Mouse (Mus musculus) CH12.LX (cell line): ENCODE data around the gene Olfml3.

Experiments used
- CHD1 ChIP-seq: IDR thresholded peaks from 2 replicates; pipeline ENCODE4 v1.6.1; 2012; ENCODE audit warnings: low read depth, low read length, improper control_type of control experiment, inconsistent platforms
- CHD2 ChIP-seq: IDR thresholded peaks from 2 replicates; pipeline ENCODE4 v1.6.1; 2011; ENCODE audit warnings: low read length, improper control_type of control experiment
- CTCF ChIP-seq, 2 experiments: IDR thresholded peaks in 1 of 2; conservative IDR thresholded peaks in 1 of 2; 2 replicates each; pipeline ENCODE4 v1.5.1; 2011 to 2012; ENCODE audit warnings: low read depth in 2 of 2, low read length in 2 of 2, improper control_type of control experiment in 1 of 2, inconsistent platforms in 1 of 2, mild to moderate bottlenecking in 1 of 2, moderate library complexity in 1 of 2
- EP300 ChIP-seq: IDR thresholded peaks from 2 replicates; pipeline ENCODE4 v1.6.1; 2011; ENCODE audit warnings: low read length, improper control_type of control experiment
- MAX ChIP-seq: IDR thresholded peaks from 2 replicates; pipeline ENCODE4 v1.6.1; 2011; ENCODE audit warnings: low read length, improper control_type of control experiment
- MAZ ChIP-seq: IDR thresholded peaks from 2 replicates; pipeline ENCODE4 v1.6.1; 2012; ENCODE audit warnings: low read depth, mild to moderate bottlenecking, inconsistent platforms, low read length, improper control_type of control experiment, moderate library complexity
- MEF2A ChIP-seq: IDR thresholded peaks from 2 replicates; pipeline ENCODE4 v1.6.1; 2014; ENCODE audit warnings: low read depth, mild to moderate bottlenecking, inconsistent platforms, low read length, improper control_type of control experiment, borderline replicate concordance
- POLR2A ChIP-seq: IDR thresholded peaks from 2 replicates; pipeline ENCODE4 v1.6.1; 2011; ENCODE audit warnings: low read depth, mild to moderate bottlenecking, improper control_type of control experiment, low read length
- POLR2AphosphoS2 ChIP-seq: IDR thresholded peaks from 2 replicates; pipeline ENCODE4 v1.6.1; 2011; ENCODE audit warnings: low read depth, low read length, improper control_type of control experiment
- SIN3A ChIP-seq: IDR thresholded peaks from 2 replicates; pipeline ENCODE4 v1.6.1; 2012; ENCODE audit warnings: low read length, improper control_type of control experiment, inconsistent platforms
- SMC3 ChIP-seq: IDR thresholded peaks from 2 replicates; pipeline ENCODE4 v1.6.1; 2011; ENCODE audit warnings: low read depth, low read length, improper control_type of control experiment
- TBP ChIP-seq: conservative IDR thresholded peaks from 2 replicates; pipeline ENCODE4 v1.6.1; 2011; ENCODE audit warnings: low read depth, low read length, improper control_type of control experiment
- USF1 ChIP-seq: IDR thresholded peaks from 2 replicates; pipeline ENCODE4 v1.6.1; 2014; ENCODE audit warnings: low read depth, mild to moderate bottlenecking, inconsistent platforms, low read length, improper control_type of control experiment
- ZMIZ1 ChIP-seq: IDR thresholded peaks from 2 replicates; pipeline ENCODE4 v1.6.1; 2012; ENCODE audit warnings: low read depth, mild to moderate bottlenecking, inconsistent platforms, low read length, improper control_type of control experiment

DNA sequence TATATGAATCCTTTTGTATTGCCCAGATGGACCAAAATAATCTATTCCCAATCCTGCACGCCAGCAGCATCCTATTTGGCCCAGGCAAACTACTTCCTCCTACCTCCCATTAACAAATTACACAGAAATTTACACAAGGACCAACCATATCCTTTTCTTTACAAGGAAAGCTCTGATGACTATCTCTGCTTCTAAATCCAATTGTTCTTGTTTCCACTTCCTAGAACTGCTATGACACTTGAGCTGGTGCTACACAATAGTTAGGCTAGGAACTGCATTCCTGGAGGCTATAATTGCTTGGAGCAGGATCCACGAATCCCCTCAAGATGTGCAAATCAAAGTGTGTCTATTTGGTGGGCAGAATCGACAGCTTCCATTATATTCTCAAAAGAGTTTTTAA lies 29.0 kb upstream of the Olfml3 start:
- TF ChIP-seq POLR2AphosphoS2 (no peak), CTCF (conservative IDR thresholded peaks at IDR 0.05 in 1 of 2, IDR thresholded peaks at IDR 0.05 in 1 of 2; ENCODE audit: low read depth in 2 of 2, low read length in 2 of 2) (no peak), POLR2A (no peak), MAZ (no peak), CHD2 (no peak), CHD1 (no peak), TBP (no peak), SIN3A (no peak), ZMIZ1 (no peak), MAX (no peak), EP300 (no peak), SMC3 (no peak), USF1 (no peak), MEF2A (no peak)
